Mouse (Mus musculus): ENCODE measurements around the gene Dph7. TPM values are rescaled to one million over a fixed set of nuclear protein-coding genes. Genes with fewer than 3 reads are reported as not detected.
A peak's percentile ranks its signal among the peaks of the same experiment; 100 is the strongest.

Gene Dph7
- polyA plus RNA-seq, 1 experiment from 2014 or later = 22.3 TPM

DNA sequence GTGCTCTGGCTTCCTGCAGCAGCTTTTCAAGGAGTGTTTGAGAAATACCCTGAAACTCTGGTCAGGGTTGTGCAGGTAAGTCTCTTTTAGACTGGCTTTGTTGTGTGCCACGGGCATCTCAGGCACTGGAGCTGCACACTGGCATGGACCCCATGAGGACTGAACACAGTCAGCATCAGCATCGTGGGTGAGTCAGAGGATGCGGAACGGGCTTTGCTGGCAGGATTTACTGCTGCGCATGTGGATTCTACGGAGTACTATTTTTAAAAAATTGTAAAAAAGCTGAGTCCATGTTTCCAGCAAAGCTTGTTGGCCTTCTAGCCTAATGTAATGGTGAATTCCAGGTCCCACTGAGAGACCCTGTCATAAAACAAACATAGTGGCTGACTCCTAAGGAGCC is 33.1 kb downstream of the Dph7 start:
- Histone ChIP-seq H3K36me3 (ENCODE audit: control insufficient read depth, insufficient read depth, low read length) (no peaks in the 10 kb centered on the region), H3K4me2 (ENCODE audit: low read depth, low read length) (no peak overlapping the region), H3K27ac (ENCODE audit: low read length) (no peak overlapping the region), H3K4me3 (ENCODE audit: low read length) (no peak overlapping the region), H3K9me3 (ENCODE audit: control insufficient read depth, low read length) (no peaks in the 10 kb centered on the region), H3K4me1 (replicated peaks; ENCODE audit: control insufficient read depth, insufficient read depth, low read length) (no peaks in the 10 kb centered on the region), H3K27me3 (ENCODE audit: control insufficient read depth, insufficient read depth, low read depth, low read length) (no peaks in the 10 kb centered on the region), H3K9ac (ENCODE audit: low read length) (no peak overlapping the region)
- 89% methylated on average over 6 of the region's 6 CpGs for WGBS
- ATAC-seq (ENCODE audit: low read depth) = no peak

DNA sequence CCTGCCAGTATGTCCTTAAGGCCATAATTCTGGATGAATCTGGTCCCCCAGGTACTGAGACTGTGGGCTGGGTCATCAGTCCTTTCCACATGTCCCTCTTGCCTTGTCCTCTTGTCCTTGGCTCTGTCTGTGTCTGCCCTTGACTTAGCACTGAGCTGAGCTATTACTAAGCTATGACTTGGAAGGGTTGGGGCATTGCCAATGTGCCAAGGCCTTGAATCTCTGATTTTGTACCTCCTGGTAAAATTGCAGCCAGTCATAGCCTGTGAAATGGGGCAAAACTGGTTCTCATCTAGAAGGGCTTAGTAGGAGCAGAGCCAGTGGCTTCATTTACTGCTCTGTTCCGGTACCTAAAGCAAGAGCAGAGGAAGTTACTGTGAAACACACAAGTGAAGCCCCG is 34.3 kb downstream of the Dph7 start:
- 87% methylated on average over 2 of the region's 2 CpGs for WGBS
- no peak overlapping the region for H3K4me2 ChIP-seq (ENCODE audit: low read depth, low read length)
- H3K4me1 ChIP-seq (replicated peaks; ENCODE audit: control insufficient read depth, insufficient read depth, low read length) = no peaks in the 10 kb centered on the region
- no peak overlapping the region for H3K9ac ChIP-seq (ENCODE audit: low read length)
- no peaks in the 10 kb centered on the region for H3K36me3 ChIP-seq (ENCODE audit: control insufficient read depth, insufficient read depth, low read length)
- H3K27me3 ChIP-seq (ENCODE audit: control insufficient read depth, insufficient read depth, low read depth, low read length) = no peaks in the 10 kb centered on the region
- no peak for ATAC-seq (ENCODE audit: low read depth)
- no peak overlapping the region for H3K4me3 ChIP-seq (ENCODE audit: low read length)
- no peak overlapping the region for H3K27ac ChIP-seq (ENCODE audit: low read length)
- no peaks in the 10 kb centered on the region for H3K9me3 ChIP-seq (ENCODE audit: control insufficient read depth, low read length)

DNA sequence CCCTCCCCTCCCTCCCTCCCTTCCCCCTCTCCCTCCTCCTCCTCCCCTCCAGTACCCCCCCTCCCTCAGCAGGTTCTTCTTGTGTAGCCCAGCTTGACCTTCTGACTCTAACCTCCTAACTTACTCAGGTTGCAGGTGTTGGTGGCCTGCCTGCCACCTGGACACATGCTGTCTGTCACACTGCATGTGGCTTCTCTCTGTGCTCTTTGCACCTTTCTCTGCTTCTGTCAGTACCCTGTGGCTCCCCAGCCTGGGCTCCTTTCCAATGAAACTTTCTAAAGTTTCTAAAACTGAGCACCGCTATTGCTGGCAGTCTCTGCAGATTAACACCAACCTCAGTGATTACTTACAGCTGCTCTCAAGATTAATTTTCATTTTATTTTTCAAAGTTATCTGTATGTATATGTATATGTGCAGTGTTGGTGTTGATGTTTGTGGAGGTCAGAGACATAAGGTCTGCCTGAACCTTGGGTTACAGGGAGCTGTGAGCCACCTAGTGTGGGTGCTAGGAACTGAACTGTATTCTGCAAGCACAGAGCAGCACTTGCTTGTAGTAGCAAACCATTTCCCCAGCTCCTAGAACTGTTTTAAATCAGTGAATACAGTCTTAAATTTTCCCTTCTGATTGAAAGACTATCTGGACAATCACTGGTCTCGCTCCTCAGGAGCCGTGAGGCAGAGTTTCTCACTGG is 38.5 kb downstream of the Dph7 start:
- H3K4me1 ChIP-seq (replicated peaks; ENCODE audit: control insufficient read depth, insufficient read depth, low read length) = no peaks in the 10 kb centered on the region
- 63% methylated on average over 3 of the region's 3 CpGs for WGBS
- no peaks in the 10 kb centered on the region for H3K27me3 ChIP-seq (ENCODE audit: control insufficient read depth, insufficient read depth, low read depth, low read length)
- no peaks in the 10 kb centered on the region for H3K36me3 ChIP-seq (ENCODE audit: control insufficient read depth, insufficient read depth, low read length)
- H3K27ac ChIP-seq (ENCODE audit: low read length) = no peak overlapping the region
- peak; percentile 52; the same call in 1 of the 2 replicates for ATAC-seq (ENCODE audit: low read depth)
- H3K9ac ChIP-seq (ENCODE audit: low read length) = no peak overlapping the region
- H3K9me3 ChIP-seq (ENCODE audit: control insufficient read depth, low read length) = no peaks in the 10 kb centered on the region
- H3K4me3 ChIP-seq (ENCODE audit: low read length) = no peak overlapping the region
- no peak overlapping the region for H3K4me2 ChIP-seq (ENCODE audit: low read depth, low read length)

DNA sequence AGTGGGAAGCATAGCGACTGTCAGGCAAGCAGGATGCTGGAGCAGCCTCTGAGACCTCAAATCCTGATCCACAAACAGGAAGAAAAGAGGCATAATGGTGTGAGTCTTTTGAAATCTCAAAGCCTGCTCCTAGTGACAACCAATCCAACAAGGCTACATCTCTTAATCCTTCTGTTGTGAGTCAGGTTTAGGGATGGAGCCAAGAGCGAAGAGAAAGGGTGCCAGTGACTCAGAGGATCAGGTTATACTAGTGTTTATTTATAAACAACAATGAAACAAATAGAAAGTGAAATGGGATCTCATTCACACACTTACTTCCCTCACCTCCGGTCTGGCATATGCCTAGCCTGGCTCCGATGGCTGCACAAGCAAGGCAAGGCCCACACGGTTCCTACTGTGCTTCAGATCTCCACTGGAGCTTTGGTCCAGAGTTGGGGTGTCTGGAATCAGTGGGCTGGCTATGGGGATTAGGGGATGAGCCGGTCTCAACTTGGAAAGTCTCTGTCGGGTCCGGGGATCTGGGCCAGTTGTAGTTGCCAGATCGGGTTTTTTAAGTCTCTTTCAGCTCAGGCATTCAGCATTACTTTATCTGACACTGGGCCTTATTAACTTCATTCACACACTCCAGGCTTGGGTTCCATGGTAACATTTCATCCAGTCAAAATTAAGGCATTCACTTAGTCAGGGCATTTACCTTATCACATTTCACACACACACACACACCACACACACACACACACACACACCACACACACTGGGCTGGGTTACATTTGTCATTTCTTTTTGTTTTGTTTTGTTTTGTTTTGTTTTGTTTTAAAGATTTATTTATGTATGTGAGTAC is 42.0 kb downstream of the Dph7 start:
- no peak overlapping the region for H3K4me2 ChIP-seq (ENCODE audit: low read depth, low read length)
- WGBS = 79% methylated on average over 9 of the region's 9 CpGs
- no peak overlapping the region for H3K9ac ChIP-seq (ENCODE audit: low read length)
- H3K4me3 ChIP-seq (ENCODE audit: low read length) = no peak overlapping the region
- H3K27ac ChIP-seq (ENCODE audit: low read length) = no peak overlapping the region
- H3K27me3 ChIP-seq (ENCODE audit: control insufficient read depth, insufficient read depth, low read depth, low read length) = no peaks in the 10 kb centered on the region
- no peaks in the 10 kb centered on the region for H3K9me3 ChIP-seq (ENCODE audit: control insufficient read depth, low read length)
- no peaks in the 10 kb centered on the region for H3K4me1 ChIP-seq (replicated peaks; ENCODE audit: control insufficient read depth, insufficient read depth, low read length)
- H3K36me3 ChIP-seq (ENCODE audit: control insufficient read depth, insufficient read depth, low read length) = no peaks in the 10 kb centered on the region
- ATAC-seq (ENCODE audit: low read depth) = no peak

DNA sequence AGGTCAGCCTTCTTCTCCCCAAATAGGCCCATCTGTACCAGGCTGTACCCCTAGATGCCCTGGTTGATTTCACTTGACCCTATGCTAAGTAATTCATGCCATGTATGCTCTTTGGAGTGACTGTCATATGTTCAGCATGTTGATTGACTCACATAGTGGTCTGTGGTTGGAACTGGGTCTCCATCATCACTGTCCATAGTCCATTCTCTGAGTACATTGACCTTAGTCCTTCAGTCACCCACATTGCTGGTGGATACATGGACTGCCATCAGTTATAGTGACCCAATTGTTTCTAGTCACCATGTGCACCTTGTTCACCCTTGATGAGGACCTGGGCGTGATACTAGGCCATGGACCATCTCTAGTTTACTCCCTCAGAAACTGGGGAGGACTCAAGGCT is 44.6 kb downstream of the Dph7 start:
- 88% methylated on average over 1 of the region's 1 CpGs for WGBS
- Histone ChIP-seq H3K4me3 (ENCODE audit: low read length) (no peak overlapping the region), H3K27ac (ENCODE audit: low read length) (no peak overlapping the region), H3K9ac (ENCODE audit: low read length) (no peak overlapping the region), H3K27me3 (ENCODE audit: control insufficient read depth, insufficient read depth, low read depth, low read length) (no peaks in the 10 kb centered on the region), H3K9me3 (ENCODE audit: control insufficient read depth, low read length) (no peaks in the 10 kb centered on the region), H3K4me2 (ENCODE audit: low read depth, low read length) (no peak overlapping the region), H3K4me1 (replicated peaks; ENCODE audit: control insufficient read depth, insufficient read depth, low read length) (no peaks in the 10 kb centered on the region), H3K36me3 (ENCODE audit: control insufficient read depth, insufficient read depth, low read length) (no peaks in the 10 kb centered on the region)
- no peak for ATAC-seq (ENCODE audit: low read depth)

DNA sequence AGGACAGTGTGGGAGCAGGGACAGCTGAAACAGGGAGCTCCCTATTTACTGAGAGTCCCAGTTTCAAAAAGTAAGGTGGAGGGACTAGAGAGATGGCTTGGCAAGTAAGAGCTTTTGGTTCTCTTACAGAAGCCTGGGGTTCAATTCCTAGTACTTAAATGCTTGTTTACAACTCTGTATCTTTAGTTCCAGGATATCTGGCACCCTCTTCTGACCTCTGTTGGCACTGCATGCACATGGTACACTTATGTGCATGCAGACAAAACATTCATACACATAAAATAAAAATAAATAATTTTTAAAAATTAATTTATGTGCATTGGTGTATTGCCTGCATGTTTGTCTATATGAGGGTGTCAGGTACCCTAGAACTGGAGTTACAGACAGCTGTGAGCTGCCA is 46.0 kb downstream of the Dph7 start:
- no peak overlapping the region for H3K27ac ChIP-seq (ENCODE audit: low read length)
- no peak overlapping the region for H3K9ac ChIP-seq (ENCODE audit: low read length)
- no peak overlapping the region for H3K4me2 ChIP-seq (ENCODE audit: low read depth, low read length)
- no peaks in the 10 kb centered on the region for H3K9me3 ChIP-seq (ENCODE audit: control insufficient read depth, low read length)
- ATAC-seq (ENCODE audit: low read depth) = no peak
- no peaks in the 10 kb centered on the region for H3K4me1 ChIP-seq (replicated peaks; ENCODE audit: control insufficient read depth, insufficient read depth, low read length)
- no peaks in the 10 kb centered on the region for H3K27me3 ChIP-seq (ENCODE audit: control insufficient read depth, insufficient read depth, low read depth, low read length)
- no peaks in the 10 kb centered on the region for H3K36me3 ChIP-seq (ENCODE audit: control insufficient read depth, insufficient read depth, low read length)
- H3K4me3 ChIP-seq (ENCODE audit: low read length) = no peak overlapping the region

Small RNA genes within 50 kb of the gene (microRNA-seq; reads per million reads assigned to microRNA genes)
- not detected for gene Gm22875

Other genes starting within 250 kb of the Dph7 start
- gene Cacna1b, start 199.2 kb upstream of the Dph7 start, polyA plus RNA-seq (2015; fragmentation: Nextera tagmentation; extraction: Ambion mirVana) = 0.11 and 0.31 TPM in 2 replicates
- 73.6 and 77.3 TPM in 2 replicates for gene Ehmt1, start 42.8 kb upstream of the Dph7 start, polyA plus RNA-seq (2015; fragmentation: Nextera tagmentation; extraction: Ambion mirVana)
- gene Arrdc1, start 27.1 kb upstream of the Dph7 start, polyA plus RNA-seq (2015; fragmentation: Nextera tagmentation; extraction: Ambion mirVana) = 141 and 156 TPM in 2 replicates
- 2.1 and 4.2 TPM in 2 replicates for gene Zmynd19, start 12.6 kb upstream of the Dph7 start, polyA plus RNA-seq (2015; fragmentation: Nextera tagmentation; extraction: Ambion mirVana)
- 97.7 and 102 TPM in 2 replicates for gene Mrpl41, start 12.7 kb downstream of the Dph7 start, polyA plus RNA-seq (2015; fragmentation: Nextera tagmentation; extraction: Ambion mirVana)
- 6.6 and 7.7 TPM in 2 replicates for gene Pnpla7, start 13.6 kb downstream of the Dph7 start, polyA plus RNA-seq (2015; fragmentation: Nextera tagmentation; extraction: Ambion mirVana)
- 71.7 and 72.3 TPM in 2 replicates for gene Nsmf, start 92.0 kb downstream of the Dph7 start, polyA plus RNA-seq (2015; fragmentation: Nextera tagmentation; extraction: Ambion mirVana)
- gene Entpd8, start 117.9 kb downstream of the Dph7 start, polyA plus RNA-seq (2015; fragmentation: Nextera tagmentation; extraction: Ambion mirVana) = 0.64 and 0.74 TPM in 2 replicates
- gene Noxa1, start 132.7 kb downstream of the Dph7 start, polyA plus RNA-seq (2015; fragmentation: Nextera tagmentation; extraction: Ambion mirVana) = 1.7 and 2.6 TPM in 2 replicates
- 9.8 and 10.0 TPM in 2 replicates for gene Nrarp, start 218.4 kb downstream of the Dph7 start, polyA plus RNA-seq (2015; fragmentation: Nextera tagmentation; extraction: Ambion mirVana)
- gene Tor4a, start 234.5 kb downstream of the Dph7 start, polyA plus RNA-seq (2015; fragmentation: Nextera tagmentation; extraction: Ambion mirVana) = 10.0 and 12.5 TPM in 2 replicates
- gene Nelfb, start 249.1 kb downstream of the Dph7 start, polyA plus RNA-seq (2015; fragmentation: Nextera tagmentation; extraction: Ambion mirVana) = 112 and 113 TPM in 2 replicates

All from lung, embryonic 16.5 days (tissue).